Mouse (Mus musculus) heart, postnatal 10 days (tissue): ENCODE results near the gene Tmem29. TPM values are rescaled to one million over a fixed set of nuclear protein-coding genes. Genes with fewer than 3 reads are reported as not detected.
"Not testable (repeated sequence)": the region's sequence is repeated elsewhere in the genome, so short reads cannot be mapped to it uniquely, and the experiment has no call there.

ENCODE experiments used
- DNase-seq, 2 experiments: peaks; one replicate each; pipeline ENCODE4 v3.0.0; 2021
- intact Hi-C: fragments of 180-260 bp; cut with DNase I; formaldehyde crosslinking; loops from one replicate; pipeline ENCODE4 v1.15.1; 2025
- total RNA-seq, 2 experiments: library from RNA; stranded (reverse); gene quantifications; 2 replicates each; pipeline ENCODE4 v1.2.3; 2021

Gene Tmem29
- 1 to 10 TPM; 6.2 to 7.8 TPM for total RNA-seq

- DNase-seq: peak; percentile 92 to 94
- intact Hi-C loops: loop anchor here (1.0 to 5.0 kb wide), 2 partner anchors 19 to 152 kb away; no protein-coding TSS in a partner anchor
These were observed at the start of gene Tmem29 for GRCm38 (mm10) chrX:150458766-150459350. Gene Tmem29, minus strand, starts transcription at chrX:150459154.

GRCm38 (mm10) chrX:150508696-150509095, 49.7 kb upstream of the Tmem29 start:
- DNase-seq: no peak
- intact Hi-C loops: no loop called here

GRCm38 (mm10) chrX:150487811-150488210, 28.9 kb upstream of the Tmem29 start:
- intact Hi-C loops: not testable (repeated sequence)

GRCm38 (mm10) chrX:150486314-150487030, 27.5 kb upstream of the Tmem29 start:
- DNase-seq: peak in 1 of 2 experiments; percentile 40
- intact Hi-C loops: not testable (repeated sequence)

More at GRCm38 (mm10) chrX:150487811-150488210, 28.9 kb upstream of the Tmem29 start:
- DNase-seq: not testable (repeated sequence)

GRCm38 (mm10) chrX:150477854-150478780, 19.2 kb upstream of the Tmem29 start:
- intact Hi-C loops: loop anchor here (1.0 kb wide), 1 partner anchor 19 kb away; the partner anchor contains the start of gene Tmem29
- DNase-seq: peak; percentile 87 to 93

GRCm38 (mm10) chrX:150471416-150471815, 12.5 kb upstream of the Tmem29 start:
- intact Hi-C loops: no loop called here
- no peak for DNase-seq

- no peak for DNase-seq
- intact Hi-C loops: no loop called here
These were observed 9.3 kb upstream of the Tmem29 start for GRCm38 (mm10) chrX:150468266-150468665.

GRCm38 (mm10) chrX:150466817-150467216, 7.9 kb upstream of the Tmem29 start:
- intact Hi-C loops, DNase-seq: not testable (repeated sequence)

GRCm38 (mm10) chrX:150460143-150460542, 1.2 kb upstream of the Tmem29 start:
- intact Hi-C loops: no loop called here
- no peak for DNase-seq

- intact Hi-C loops: loop anchor here (1.0 to 5.0 kb wide), 2 partner anchors 19 to 152 kb away; no protein-coding TSS in a partner anchor
- peak; percentile 20 to 46 for DNase-seq
These were observed 515 bp upstream of the Tmem29 start for GRCm38 (mm10) chrX:150459411-150459927.

- intact Hi-C loops: loop anchor here (5.0 kb wide), 1 partner anchor 151 kb away; no protein-coding TSS in a partner anchor
These were observed 818 bp downstream of the Tmem29 start for GRCm38 (mm10) chrX:150458136-150458535.

GRCm38 (mm10) chrX:150440505-150441338, 18.2 kb downstream of the Tmem29 start:
- DNase-seq: peak; percentile 64 to 68
- intact Hi-C loops: no loop called here

More at GRCm38 (mm10) chrX:150458136-150458535, 818 bp downstream of the Tmem29 start:
- DNase-seq: no peak

GRCm38 (mm10) chrX:150436373-150436772, 22.6 kb downstream of the Tmem29 start:
- intact Hi-C loops: no loop called here
- DNase-seq: no peak

GRCm38 (mm10) chrX:150435367-150435766, 23.6 kb downstream of the Tmem29 start:
- DNase-seq: no peak
- intact Hi-C loops: no loop called here

GRCm38 (mm10) chrX:150413505-150413904, 45.4 kb downstream of the Tmem29 start:
- DNase-seq: no peak
- intact Hi-C loops: no loop called here
